Mouse (Mus musculus) olfactory bulb, adult 2 months (tissue): ENCODE measurements around the gene Id1.

Experiments used
- CTCF ChIP-seq: fragments of 200-500 bp; IDR thresholded peaks from 2 replicates; pipeline ENCODE4 v1.5.1; 2012; ENCODE audit warnings: low read depth, mild to moderate bottlenecking, low read length, moderate library complexity; ENCODE audit not compliant: insufficient read depth
- POLR2A ChIP-seq: fragments of 200-500 bp; IDR thresholded peaks from 2 replicates; pipeline ENCODE4 v1.6.1; 2012; ENCODE audit warnings: mild to moderate bottlenecking, low read depth, low read length, moderate library complexity; ENCODE audit not compliant: insufficient read depth

GRCm38 (mm10) chr2:152782656-152783055 is 46.6 kb downstream of the Id1 start:
- TF ChIP-seq POLR2A (no peak), CTCF (no peak)
